Mouse (Mus musculus): ENCODE results near the gene Traf3ip3. TPM values are rescaled to one million over a fixed set of nuclear protein-coding genes. Genes with fewer than 3 reads are reported as not detected.
A peak's percentile ranks its signal among the peaks of the same experiment; 100 is the strongest.

Gene Traf3ip3
- polyA plus RNA-seq, 1 experiment, result 0.82 TPM

- TF ChIP-seq CTCF (IDR thresholded peaks at IDR 0.05; ENCODE audit: borderline replicate concordance, extremely low read depth, insufficient read depth, insufficient read length), result no peak
- no peak for TF ChIP-seq POLR2A (IDR thresholded peaks at IDR 0.05; ENCODE audit: borderline replicate concordance, extremely low read depth, insufficient read depth, insufficient read length, poor library complexity, severe bottlenecking)
- no peak for DNase-seq (ENCODE audit: low read depth)
Observed at GRCm38 (mm10) chr1:193230531-193230930, 29.0 kb upstream of the Traf3ip3 start.

DNA sequence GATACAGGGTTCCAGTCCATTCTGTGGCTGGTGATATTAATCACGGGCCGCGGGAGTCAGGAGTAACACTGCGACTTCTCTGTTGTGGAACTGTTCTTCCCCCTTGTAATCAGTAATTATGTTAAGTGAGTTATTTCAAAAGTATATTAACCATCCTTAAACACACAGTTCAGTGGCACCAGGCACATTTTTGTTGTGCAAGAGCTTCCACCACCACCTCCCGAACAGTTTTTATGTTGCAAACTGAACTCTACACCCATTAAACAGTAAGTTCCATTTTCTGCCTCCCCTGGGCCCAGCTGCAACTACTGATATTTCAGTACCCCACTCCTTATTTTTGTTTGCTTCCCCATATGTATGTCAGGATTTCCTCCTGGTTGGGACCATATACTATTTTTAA is 28.1 kb upstream of the Traf3ip3 start:
- TF ChIP-seq POLR2A (IDR thresholded peaks at IDR 0.05; ENCODE audit: borderline replicate concordance, extremely low read depth, insufficient read depth, insufficient read length, poor library complexity, severe bottlenecking), result no peak
- no peak for TF ChIP-seq CTCF (IDR thresholded peaks at IDR 0.05; ENCODE audit: borderline replicate concordance, extremely low read depth, insufficient read depth, insufficient read length)

GRCm38 (mm10) chr1:193227537-193227936 is 26.0 kb upstream of the Traf3ip3 start:
- TF ChIP-seq POLR2A (IDR thresholded peaks at IDR 0.05; ENCODE audit: borderline replicate concordance, extremely low read depth, insufficient read depth, insufficient read length, poor library complexity, severe bottlenecking) (no peak), CTCF (IDR thresholded peaks at IDR 0.05; ENCODE audit: borderline replicate concordance, extremely low read depth, insufficient read depth, insufficient read length) (no peak)

More for the DNA sequence above, 28.1 kb upstream of the Traf3ip3 start:
- DNase-seq (ENCODE audit: low read depth), result no peak

GRCm38 (mm10) chr1:193226724-193227522 is 25.4 kb upstream of the Traf3ip3 start:
- DNase-seq (ENCODE audit: low read depth), result peak; percentile 7
- TF ChIP-seq CTCF (IDR thresholded peaks at IDR 0.05; ENCODE audit: borderline replicate concordance, extremely low read depth, insufficient read depth, insufficient read length) (no peak), POLR2A (IDR thresholded peaks at IDR 0.05; ENCODE audit: borderline replicate concordance, extremely low read depth, insufficient read depth, insufficient read length, poor library complexity, severe bottlenecking) (no peak)

More at GRCm38 (mm10) chr1:193227537-193227936, 26.0 kb upstream of the Traf3ip3 start:
- no peak for DNase-seq (ENCODE audit: low read depth)

GRCm38 (mm10) chr1:193226114-193226513 is 24.6 kb upstream of the Traf3ip3 start:
- TF ChIP-seq POLR2A (IDR thresholded peaks at IDR 0.05; ENCODE audit: borderline replicate concordance, extremely low read depth, insufficient read depth, insufficient read length, poor library complexity, severe bottlenecking) (no peak), CTCF (IDR thresholded peaks at IDR 0.05; ENCODE audit: borderline replicate concordance, extremely low read depth, insufficient read depth, insufficient read length) (no peak)
- no peak for DNase-seq (ENCODE audit: low read depth)

- TF ChIP-seq POLR2A (IDR thresholded peaks at IDR 0.05; ENCODE audit: borderline replicate concordance, extremely low read depth, insufficient read depth, insufficient read length, poor library complexity, severe bottlenecking) (no peak), CTCF (IDR thresholded peaks at IDR 0.05; ENCODE audit: borderline replicate concordance, extremely low read depth, insufficient read depth, insufficient read length) (no peak)
- DNase-seq (ENCODE audit: low read depth), result peak; percentile 42
Observed at GRCm38 (mm10) chr1:193225531-193225930, 24.0 kb upstream of the Traf3ip3 start.

GRCm38 (mm10) chr1:193220408-193220807 is 18.9 kb upstream of the Traf3ip3 start:
- no peak for DNase-seq (ENCODE audit: low read depth)
- TF ChIP-seq POLR2A (IDR thresholded peaks at IDR 0.05; ENCODE audit: borderline replicate concordance, extremely low read depth, insufficient read depth, insufficient read length, poor library complexity, severe bottlenecking), result no peak
- TF ChIP-seq CTCF (IDR thresholded peaks at IDR 0.05; ENCODE audit: borderline replicate concordance, extremely low read depth, insufficient read depth, insufficient read length), result no peak

DNA sequence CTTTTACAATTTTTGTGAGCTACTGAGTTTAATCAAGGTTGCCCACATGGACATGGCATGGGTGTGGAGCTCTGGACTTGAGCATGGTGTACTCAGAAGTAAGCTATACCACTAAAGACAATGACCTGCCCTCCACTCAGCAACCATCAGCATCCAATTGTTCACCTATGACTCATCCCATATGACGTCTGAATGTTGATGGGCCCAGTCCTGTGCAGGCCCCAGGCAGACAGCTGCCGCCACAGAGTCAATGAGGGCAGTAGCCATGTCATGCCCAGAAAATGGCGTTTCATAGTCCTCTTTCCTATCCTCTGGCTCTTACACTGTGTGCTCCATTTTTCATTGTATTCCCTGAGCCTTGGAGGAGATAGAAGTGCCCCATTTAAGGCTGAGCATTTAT is 14.5 kb upstream of the Traf3ip3 start:
- no peak for DNase-seq (ENCODE audit: low read depth)
- TF ChIP-seq POLR2A (IDR thresholded peaks at IDR 0.05; ENCODE audit: borderline replicate concordance, extremely low read depth, insufficient read depth, insufficient read length, poor library complexity, severe bottlenecking) (no peak), CTCF (IDR thresholded peaks at IDR 0.05; ENCODE audit: borderline replicate concordance, extremely low read depth, insufficient read depth, insufficient read length) (no peak)

- DNase-seq (ENCODE audit: low read depth), result no peak
- TF ChIP-seq CTCF (IDR thresholded peaks at IDR 0.05; ENCODE audit: borderline replicate concordance, extremely low read depth, insufficient read depth, insufficient read length) (no peak), POLR2A (IDR thresholded peaks at IDR 0.05; ENCODE audit: borderline replicate concordance, extremely low read depth, insufficient read depth, insufficient read length, poor library complexity, severe bottlenecking) (no peak)
Observed at GRCm38 (mm10) chr1:193214053-193214452, 12.6 kb upstream of the Traf3ip3 start.

DNA sequence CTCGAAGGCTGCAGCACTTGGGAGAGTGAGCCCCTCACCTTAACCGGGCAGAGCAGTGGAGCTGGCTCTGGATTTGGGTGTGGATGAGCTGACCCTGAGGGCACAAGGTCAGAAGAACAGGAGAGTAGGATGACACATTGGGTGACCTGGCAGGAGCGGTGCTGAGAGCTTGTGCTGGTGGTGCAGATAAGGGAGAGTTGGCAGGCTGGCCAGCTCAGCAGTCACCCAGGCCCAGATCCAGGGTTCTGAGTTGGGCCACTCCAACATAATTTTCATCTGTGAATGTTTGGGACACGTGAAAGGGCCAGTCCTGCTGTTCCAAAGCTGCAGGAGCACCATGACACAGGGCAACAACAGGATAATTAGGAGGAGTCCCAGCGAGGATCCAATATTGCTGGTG is 9.9 kb upstream of the Traf3ip3 start:
- no peak for TF ChIP-seq CTCF (IDR thresholded peaks at IDR 0.05; ENCODE audit: borderline replicate concordance, extremely low read depth, insufficient read depth, insufficient read length)
- TF ChIP-seq POLR2A (IDR thresholded peaks at IDR 0.05; ENCODE audit: borderline replicate concordance, extremely low read depth, insufficient read depth, insufficient read length, poor library complexity, severe bottlenecking), result no peak
- DNase-seq (ENCODE audit: low read depth), result no peak

GRCm38 (mm10) chr1:193208178-193208577 is 6.7 kb upstream of the Traf3ip3 start:
- TF ChIP-seq POLR2A (IDR thresholded peaks at IDR 0.05; ENCODE audit: borderline replicate concordance, extremely low read depth, insufficient read depth, insufficient read length, poor library complexity, severe bottlenecking) (no peak), CTCF (IDR thresholded peaks at IDR 0.05; ENCODE audit: borderline replicate concordance, extremely low read depth, insufficient read depth, insufficient read length) (peak; percentile 65; the same call in 1 of the 2 replicates)
- peak; percentile 27 for DNase-seq (ENCODE audit: low read depth)

GRCm38 (mm10) chr1:193207503-193207902 is 6.0 kb upstream of the Traf3ip3 start, which contains the start of gene Lamb3:
Gene Lamb3 (plus strand): TSS chr1:193207699.
- TF ChIP-seq POLR2A (IDR thresholded peaks at IDR 0.05; ENCODE audit: borderline replicate concordance, extremely low read depth, insufficient read depth, insufficient read length, poor library complexity, severe bottlenecking) (no peak), CTCF (IDR thresholded peaks at IDR 0.05; ENCODE audit: borderline replicate concordance, extremely low read depth, insufficient read depth, insufficient read length) (no peak)
- DNase-seq (ENCODE audit: low read depth), result no peak

Data from brain, embryonic 14.5 days (tissue).